Mouse (Mus musculus) cerebellum, adult 2 months (tissue): Measurements from ENCODE around the gene Nxnl1.

ENCODE experiments used
- CTCF ChIP-seq: fragments of 200-500 bp; IDR thresholded peaks from 2 replicates; pipeline ENCODE4 v1.5.1; 2011; ENCODE audit warnings: low read depth, mild to moderate bottlenecking, control low read depth, low read length, moderate library complexity, borderline replicate concordance; ENCODE audit not compliant: insufficient read depth
- POLR2A ChIP-seq: fragments of 200-500 bp; IDR thresholded peaks from 2 replicates; pipeline ENCODE4 v1.6.1; 2011; ENCODE audit warnings: low read length, control low read depth, borderline replicate concordance; ENCODE audit not compliant: insufficient read depth

DNA sequence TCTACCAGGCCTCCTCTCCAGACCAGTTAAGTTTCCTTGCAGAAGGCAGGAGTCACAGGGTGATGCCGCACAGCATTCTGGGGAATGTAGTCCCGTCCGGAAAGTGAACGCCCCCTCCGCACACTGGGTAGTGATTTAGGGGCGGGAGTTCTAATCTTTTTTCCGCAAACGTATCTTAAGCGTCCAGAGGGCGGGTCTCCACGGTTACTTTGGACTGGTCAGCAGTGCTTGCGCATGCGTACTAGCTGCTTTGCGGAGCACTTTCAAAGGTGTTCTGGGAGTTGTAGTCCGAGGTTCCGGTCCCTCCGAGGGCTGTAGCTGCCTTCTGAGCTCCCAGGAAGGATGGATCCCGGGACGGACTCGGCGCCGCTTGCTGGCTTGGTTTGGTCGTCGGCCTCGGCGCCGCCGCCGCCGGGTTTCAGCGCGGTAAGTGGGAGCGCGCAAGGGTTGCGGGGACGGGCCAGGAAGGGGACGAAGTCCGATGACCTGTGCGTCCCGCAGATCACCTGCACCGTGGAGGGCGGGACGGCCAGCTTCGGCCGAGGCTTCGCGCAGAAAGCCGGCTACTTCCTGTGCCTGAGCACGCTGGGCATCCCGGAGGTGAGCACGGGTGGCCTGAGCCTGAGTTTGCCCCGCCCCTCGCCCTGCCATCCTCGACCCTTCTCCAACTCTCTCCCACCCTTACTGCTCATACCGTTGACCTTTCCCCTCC, 23.6 kb downstream of the Nxnl1 start, which contains the start of gene Mvb12a:
- TF ChIP-seq CTCF (no peak), POLR2A (peak; percentile 68; the same call in 1 of the 2 replicates)
